Mouse (Mus musculus) cerebellum, postnatal 10 days (tissue): ENCODE measurements at regions not wholly inside any gene's neighbourhood (a gene's known extent, or its start where the extent isn't known, plus 50 kb on each side); places are given as distances from the start of the nearest gene placed in this dataset.
A peak's percentile ranks its signal among the peaks of the same experiment; 100 is the strongest.

Source experiments
- DNase-seq, 2 experiments: peaks; one replicate each; pipeline ENCODE4 v3.0.0; 2021; ENCODE audit warnings: mixed read lengths in 2 of 2

- no peak for DNase-seq
Observed at GRCm38 (mm10) chr4:110125067-110125784, 147.4 kb downstream of the Dmrta2 start.

- no peak for DNase-seq
Observed at GRCm38 (mm10) chr4:110127941-110128520, 150.2 kb downstream of the Dmrta2 start.

- DNase-seq, result peak; percentile 91 to 95
Observed at GRCm38 (mm10) chr4:110128918-110129317, 151.1 kb downstream of the Dmrta2 start.

GRCm38 (mm10) chr4:110129518-110129917 is 151.7 kb downstream of the Dmrta2 start:
- DNase-seq, result peak; percentile 36 to 44

- DNase-seq, result no peak
Observed at GRCm38 (mm10) chr4:110132061-110132460, 154.2 kb downstream of the Dmrta2 start.

- DNase-seq, result peak; percentile 13 to 16
Observed at GRCm38 (mm10) chr4:110134036-110134435, 156.2 kb downstream of the Dmrta2 start.

GRCm38 (mm10) chr4:110145229-110145628 is 167.4 kb downstream of the Dmrta2 start:
- no peak for DNase-seq

- peak; percentile 88 to 92 for DNase-seq
Observed at GRCm38 (mm10) chr4:110152103-110152946, 174.5 kb downstream of the Dmrta2 start.
